Mouse (Mus musculus): Measurements from ENCODE around the gene Dnase2a. TPM values are rescaled to one million over a fixed set of nuclear protein-coding genes. Genes with fewer than 3 reads are reported as not detected.

The Dnase2a gene
- polyA plus RNA-seq, 1 experiment from 2014 or later = 4.2 TPM

GRCm38 (mm10) chr8:84921596-84921995, 13.2 kb downstream of the Dnase2a start:
- Histone ChIP-seq H3K4me2 (no peak overlapping the region), H3K9me3 (replicated peaks) (no peaks in the 10 kb centered on the region), H3K27ac (ENCODE audit: poor library complexity, severe bottlenecking) (no peak overlapping the region), H3K36me3 (no peaks in the 10 kb centered on the region), H3K4me1 (replicated peaks) (peaks cover 5% of the 10 kb centered on the region; the same call in 1 of the 2 replicates), H3K4me3 (no peak overlapping the region), H3K9ac (no peak overlapping the region), H3K27me3 (replicated peaks) (peaks cover 80% of the 10 kb centered on the region)
- ATAC-seq (ENCODE audit: insufficient number of reproducible peaks, low FRiP score) = no peak
- WGBS = 52% methylated on average over 2 of the region's 2 CpGs

GRCm38 (mm10) chr8:84925557-84925956, 17.2 kb downstream of the Dnase2a start:
- no peak overlapping the region for H3K9ac ChIP-seq
- ATAC-seq (ENCODE audit: insufficient number of reproducible peaks, low FRiP score) = no peak
- H3K4me1 ChIP-seq (replicated peaks) = peaks cover 13% of the 10 kb centered on the region; the same call in 1 of the 2 replicates
- H3K27me3 ChIP-seq (replicated peaks) = peaks cover 76% of the 10 kb centered on the region
- no peaks in the 10 kb centered on the region for H3K36me3 ChIP-seq
- WGBS = 59% methylated on average over 7 of the region's 7 CpGs
- H3K27ac ChIP-seq (ENCODE audit: poor library complexity, severe bottlenecking) = no peak overlapping the region
- H3K9me3 ChIP-seq (replicated peaks) = no peaks in the 10 kb centered on the region
- no peak overlapping the region for H3K4me2 ChIP-seq
- H3K4me3 ChIP-seq = no peak overlapping the region

GRCm38 (mm10) chr8:84927513-84927912, 19.2 kb downstream of the Dnase2a start:
- H3K4me3 ChIP-seq = no peak overlapping the region
- H3K27ac ChIP-seq (ENCODE audit: poor library complexity, severe bottlenecking) = no peak overlapping the region
- H3K9me3 ChIP-seq (replicated peaks) = no peaks in the 10 kb centered on the region
- H3K9ac ChIP-seq = no peak overlapping the region
- no peak for ATAC-seq (ENCODE audit: insufficient number of reproducible peaks, low FRiP score)
- no peaks in the 10 kb centered on the region for H3K36me3 ChIP-seq
- no peak overlapping the region for H3K4me2 ChIP-seq
- 0 out of 2 replicates have a peak, but pooled peaks cover 9% of the 10 kb centered on the region for H3K4me1 ChIP-seq (replicated peaks)
- H3K27me3 ChIP-seq (replicated peaks) = peaks cover 84% of the 10 kb centered on the region
- 68% methylated on average over 1 of the region's 1 CpGs for WGBS

GRCm38 (mm10) chr8:84928456-84929306, 20.3 kb downstream of the Dnase2a start:
- Histone ChIP-seq H3K36me3 (no peaks in the 10 kb centered on the region), H3K4me2 (peak overlapping the region; percentile 69), H3K27ac (ENCODE audit: poor library complexity, severe bottlenecking) (no peak overlapping the region), H3K9ac (peak overlapping the region; percentile 21; the same call in 1 of the 2 replicates), H3K27me3 (replicated peaks) (peaks cover 86% of the 10 kb centered on the region), H3K9me3 (replicated peaks) (no peaks in the 10 kb centered on the region), H3K4me3 (peak overlapping the region; percentile 42), H3K4me1 (replicated peaks) (0 out of 2 replicates have a peak, but pooled peaks cover 9% of the 10 kb centered on the region)
- peak; percentile 64; the same call in 1 of the 2 replicates for ATAC-seq (ENCODE audit: insufficient number of reproducible peaks, low FRiP score)
- WGBS = 4% methylated on average over 51 of the region's 52 CpGs

- Histone ChIP-seq H3K27ac (ENCODE audit: poor library complexity, severe bottlenecking) (no peak overlapping the region), H3K4me2 (no peak overlapping the region), H3K9me3 (replicated peaks) (no peaks in the 10 kb centered on the region), H3K36me3 (no peaks in the 10 kb centered on the region), H3K27me3 (replicated peaks) (peaks cover 87% of the 10 kb centered on the region), H3K9ac (no peak overlapping the region), H3K4me3 (no peak overlapping the region), H3K4me1 (replicated peaks) (peaks cover 11% of the 10 kb centered on the region; the same call in 1 of the 2 replicates)
- WGBS = 79% methylated on average over 13 of the region's 13 CpGs
- no peak for ATAC-seq (ENCODE audit: insufficient number of reproducible peaks, low FRiP score)
Observed at GRCm38 (mm10) chr8:84930582-84930981, 22.2 kb downstream of the Dnase2a start.

- H3K36me3 ChIP-seq = no peaks in the 10 kb centered on the region
- 75% methylated on average over 16 of the region's 16 CpGs for WGBS
- H3K4me3 ChIP-seq = no peak overlapping the region
- no peak overlapping the region for H3K9ac ChIP-seq
- no peak overlapping the region for H3K4me2 ChIP-seq
- H3K27ac ChIP-seq (ENCODE audit: poor library complexity, severe bottlenecking) = no peak overlapping the region
- peaks cover 15% of the 10 kb centered on the region for H3K4me1 ChIP-seq (replicated peaks)
- no peak for ATAC-seq (ENCODE audit: insufficient number of reproducible peaks, low FRiP score)
- peaks cover 93% of the 10 kb centered on the region for H3K27me3 ChIP-seq (replicated peaks)
- no peaks in the 10 kb centered on the region for H3K9me3 ChIP-seq (replicated peaks)
Observed at GRCm38 (mm10) chr8:84933767-84934559, 25.6 kb downstream of the Dnase2a start.

- Histone ChIP-seq H3K4me2 (no peak overlapping the region), H3K4me1 (replicated peaks) (peaks cover 12% of the 10 kb centered on the region), H3K9me3 (replicated peaks) (no peaks in the 10 kb centered on the region), H3K27me3 (replicated peaks) (peaks cover 88% of the 10 kb centered on the region), H3K27ac (ENCODE audit: poor library complexity, severe bottlenecking) (no peak overlapping the region), H3K36me3 (no peaks in the 10 kb centered on the region), H3K4me3 (no peak overlapping the region), H3K9ac (no peak overlapping the region)
- WGBS = 3% methylated on average over 15 of the region's 15 CpGs
- ATAC-seq (ENCODE audit: insufficient number of reproducible peaks, low FRiP score) = no peak
Observed at GRCm38 (mm10) chr8:84934860-84935259, 26.5 kb downstream of the Dnase2a start.

GRCm38 (mm10) chr8:84935489-84935888, 27.1 kb downstream of the Dnase2a start:
- WGBS = 4% methylated on average over 14 of the region's 14 CpGs
- Histone ChIP-seq H3K27ac (ENCODE audit: poor library complexity, severe bottlenecking) (no peak overlapping the region), H3K27me3 (replicated peaks) (peaks cover 85% of the 10 kb centered on the region), H3K4me2 (no peak overlapping the region), H3K4me1 (replicated peaks) (peaks cover 12% of the 10 kb centered on the region), H3K9ac (no peak overlapping the region), H3K36me3 (no peaks in the 10 kb centered on the region), H3K4me3 (no peak overlapping the region), H3K9me3 (replicated peaks) (no peaks in the 10 kb centered on the region)
- no peak for ATAC-seq (ENCODE audit: insufficient number of reproducible peaks, low FRiP score)

GRCm38 (mm10) chr8:84936041-84936961, 27.9 kb downstream of the Dnase2a start:
- ATAC-seq (ENCODE audit: insufficient number of reproducible peaks, low FRiP score) = no peak
- peaks cover 86% of the 10 kb centered on the region for H3K27me3 ChIP-seq (replicated peaks)
- H3K4me3 ChIP-seq = peak overlapping the region; percentile 46
- peaks cover 12% of the 10 kb centered on the region for H3K4me1 ChIP-seq (replicated peaks)
- H3K27ac ChIP-seq (ENCODE audit: poor library complexity, severe bottlenecking) = no peak overlapping the region
- 24% methylated on average over 23 of the region's 23 CpGs for WGBS
- H3K4me2 ChIP-seq = peak overlapping the region; percentile 74
- peak overlapping the region; percentile 69 for H3K9ac ChIP-seq
- no peaks in the 10 kb centered on the region for H3K36me3 ChIP-seq
- H3K9me3 ChIP-seq (replicated peaks) = no peaks in the 10 kb centered on the region

GRCm38 (mm10) chr8:84936962-84937546, 28.7 kb downstream of the Dnase2a start, which contains the start of gene Mast1:
TSS of gene Mast1 (minus strand) at chr8:84937359.
- Histone ChIP-seq H3K9me3 (replicated peaks) (no peaks in the 10 kb centered on the region), H3K4me1 (replicated peaks) (peaks cover 12% of the 10 kb centered on the region), H3K9ac (peak within 1 kb of the TSS; percentile 69), H3K27ac (ENCODE audit: poor library complexity, severe bottlenecking) (no peak within 1 kb of the TSS), H3K36me3 (no peaks in the 10 kb centered on the region), H3K4me2 (peak within 1 kb of the TSS; percentile 74), H3K27me3 (replicated peaks) (peaks cover 86% of the 10 kb centered on the region), H3K4me3 (peak within 1 kb of the TSS; percentile 46)
- WGBS = under 1% methylated on average over 48 of the region's 50 CpGs
- ATAC-seq (ENCODE audit: insufficient number of reproducible peaks, low FRiP score) = peak; percentile 58

Measured in heart, embryonic 12.5 days (tissue).